25 mouse cellular contexts compared by ENCODE assay signal in the genomic region with DNA sequence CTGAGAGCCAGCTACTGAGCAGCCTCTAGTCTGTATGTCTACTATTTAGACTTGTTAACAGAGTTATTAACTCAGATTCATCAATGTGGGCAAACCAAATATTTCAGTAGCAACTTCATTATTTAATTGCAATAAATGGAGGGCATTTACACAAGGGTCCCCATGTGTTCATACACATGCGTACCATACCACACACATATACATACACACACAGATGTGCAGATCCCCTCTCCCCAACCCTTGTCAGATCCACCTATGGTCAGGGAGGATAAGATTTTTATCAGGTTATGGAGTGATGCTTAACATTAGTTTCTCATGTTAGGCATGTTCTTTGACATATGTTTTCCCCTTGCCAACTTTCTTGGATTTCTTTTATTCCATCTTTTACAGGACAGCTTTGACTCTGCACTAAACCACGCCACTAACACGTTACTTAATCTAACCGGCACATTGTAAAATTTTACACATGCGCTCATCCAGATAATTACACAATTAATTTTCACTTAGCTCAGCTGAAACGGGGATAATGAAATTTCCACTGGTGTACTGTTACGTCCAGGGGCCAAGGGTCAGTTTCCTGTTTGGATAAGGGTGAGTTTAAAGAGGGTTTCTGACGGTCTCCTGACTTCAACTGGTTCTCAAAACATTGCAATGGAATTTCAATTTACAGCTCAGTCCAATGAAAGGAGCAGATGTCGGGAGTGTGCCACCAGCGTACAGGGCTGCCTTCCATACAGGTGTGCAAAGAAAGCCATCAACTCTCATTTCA.
DNase-seq lines count a peak whose midpoint lies in the region; ATAC-seq lines count a peak whose summit lies in the region.
"Had no signal": no experiment of that assay in that cellular context is flagged by ENCODE, and none has a peak within 500 bp of the region (broad histone marks: within the 10 kb centered on the region; RNA-seq: fewer than 3 reads in every experiment).

No protein-coding gene starts in this region.

- peaks cover 7% of the 10 kb centered on the region; the same call in 1 of the 2 replicates for H3K4me1 ChIP-seq in embryonic facial prominence, embryonic 10.5 days
- peaks cover 24% of the 10 kb centered on the region for H3K4me1 ChIP-seq in limb, embryonic 12.5 days (replicated peaks)
- H3K4me1 ChIP-seq: embryonic facial prominence, embryonic 12.5 days; forebrain, embryonic 13.5 days had no signal

- ATAC-seq in limb, embryonic 12.5 days (ENCODE audit: insufficient number of reproducible peaks, insufficient read depth, low FRiP score, low TSS enrichment, low read depth), result peak; percentile 68
- ATAC-seq: CD4-positive, CD25-positive, alpha-beta regulatory T cell, adult 4 months; forebrain, embryonic 13.5 days; inflammation-experienced regulatory T-cells, adult 6 months; liver, postnatal 0 days had no signal

- no peak overlapping the region for H3K4me3 ChIP-seq in embryonic facial prominence, embryonic 10.5 days
- no peak overlapping the region for H3K4me3 ChIP-seq in limb, embryonic 12.5 days (replicated peaks)
- H3K4me3 ChIP-seq: embryonic facial prominence, embryonic 12.5 days; erythroblast, embryonic 14.5 days; forebrain, embryonic 13.5 days had no signal

- H3K9me3 ChIP-seq in embryonic facial prominence, embryonic 10.5 days, result no peaks in the 10 kb centered on the region
- H3K9me3 ChIP-seq in limb, embryonic 12.5 days, result no peaks in the 10 kb centered on the region
- H3K9me3 ChIP-seq: embryonic facial prominence, embryonic 12.5 days; forebrain, embryonic 13.5 days had no signal

- H3K4me2 ChIP-seq in limb, embryonic 12.5 days, result no peak overlapping the region
- H3K4me2 ChIP-seq: embryonic facial prominence, embryonic 12.5 days; forebrain, embryonic 13.5 days; heart, embryonic 11.5 days; liver, embryonic 11.5 days had no signal

- no peak overlapping the region for H3K27ac ChIP-seq in embryonic facial prominence, embryonic 10.5 days (replicated peaks)
- H3K27ac ChIP-seq in limb, embryonic 12.5 days, result no peak overlapping the region
- H3K27ac ChIP-seq: embryonic facial prominence, embryonic 12.5 days; forebrain, embryonic 13.5 days; stomach, postnatal 0 days had no signal

- no peaks in the 10 kb centered on the region for H3K36me3 ChIP-seq in embryonic facial prominence, embryonic 10.5 days (replicated peaks)
- no peaks in the 10 kb centered on the region for H3K36me3 ChIP-seq in limb, embryonic 12.5 days
- H3K36me3 ChIP-seq: embryonic facial prominence, embryonic 12.5 days had no signal

- peak; percentile 1 for DNase-seq in kidney, adult 9 months
- no peak for DNase-seq in kidney, adult 11 months
- DNase-seq in embryo, embryonic 10 days (ENCODE audit: low spot score), result peak; percentile 73
- peak; percentile 60 for DNase-seq in embryonic facial prominence, embryonic 10.5 days (ENCODE audit: low spot score)
- no peak for DNase-seq in left cerebral cortex, postnatal 14 days (ENCODE audit: low spot score in 2 of 2)
- DNase-seq in lung, adult 18-20 months, result no peak
- DNase-seq: adrenal gland, postnatal 14 days; cerebellum, adult 2 months; cerebellum, postnatal 25 days; gastrocnemius, postnatal 10 days; heart, adult 11 months; kidney, postnatal 14 days; liver, postnatal 0 days; lung, postnatal 10 days; midbrain, embryonic 14.5 days; right cerebral cortex, postnatal 14 days had no signal

- 25% methylated on average over 10 of the region's 10 CpGs for WGBS in embryonic facial prominence, embryonic 10.5 days
- 13% methylated on average over 10 of the region's 10 CpGs for WGBS in limb, embryonic 12.5 days

- intact Hi-C loops in left cerebral cortex, postnatal 14 days (cut with DNase I), result no loop called here

- H3K9ac ChIP-seq in limb, embryonic 12.5 days (replicated peaks), result no peak overlapping the region
- H3K9ac ChIP-seq: embryonic facial prominence, embryonic 12.5 days; forebrain, embryonic 13.5 days; liver, postnatal 0 days had no signal

- H3K27me3 ChIP-seq in embryonic facial prominence, embryonic 10.5 days (replicated peaks; ENCODE audit: low read depth, poor library complexity, severe bottlenecking), result peaks cover 27% of the 10 kb centered on the region
- peaks cover 20% of the 10 kb centered on the region for H3K27me3 ChIP-seq in limb, embryonic 12.5 days
- H3K27me3 ChIP-seq: forebrain, embryonic 13.5 days had no signal

Comparison
In these comparisons a context has a peak if more than half of its experiments do, and no peak if none do; other contexts are left out.
1. DNase-seq: peak in kidney, adult 9 months (single experiment), embryo, embryonic 10 days (single experiment) and embryonic facial prominence, embryonic 10.5 days (single experiment); none in kidney, adult 11 months (single experiment), left cerebral cortex, postnatal 14 days (0 of 2) and lung, adult 18-20 months (0 of 2).